Mouse (Mus musculus) left cerebral cortex, postnatal 25 days (tissue): ENCODE measurements around the gene Abi3bp. TPM values are rescaled to one million over a fixed set of nuclear protein-coding genes. Genes with fewer than 3 reads are reported as not detected.

Source experiments
- DNase-seq, 2 experiments: peaks; one replicate each; pipeline ENCODE4 v3.0.0; 2022; ENCODE audit warnings: low spot score in 2 of 2, mixed read lengths in 1 of 2
- intact Hi-C: fragments of 180-260 bp; cut with DNase I; formaldehyde crosslinking; loops from one replicate; pipeline ENCODE4 v1.15.1; 2025
- total RNA-seq, 2 experiments: library from RNA; stranded (reverse); gene quantifications; 2 replicates each; pipeline ENCODE4 v1.2.3; 2021

Gene Abi3bp
- 10 to 100 TPM; 14.5 to 15.3 TPM for total RNA-seq

GRCm38 (mm10) chr16:56477677-56478574 lies at the start of gene Abi3bp:
Gene Abi3bp (plus strand): TSS chr16:56477878.
- intact Hi-C loops, result loop anchor here (5.0 kb wide), 1 partner anchor 76 kb away; no protein-coding TSS in a partner anchor
- peak; percentile 31 to 78 for DNase-seq

- intact Hi-C loops, result no loop called here
- no peak for DNase-seq
Observed at GRCm38 (mm10) chr16:56435293-56436185, 42.1 kb upstream of the Abi3bp start.

- no peak for DNase-seq
- intact Hi-C loops, result no loop called here
Observed at GRCm38 (mm10) chr16:56440243-56440642, 37.4 kb upstream of the Abi3bp start.

GRCm38 (mm10) chr16:56441113-56441512 lies 36.6 kb upstream of the Abi3bp start:
- intact Hi-C loops, result no loop called here
- DNase-seq, result no peak

GRCm38 (mm10) chr16:56441658-56442344 lies 35.9 kb upstream of the Abi3bp start:
- intact Hi-C loops, result no loop called here

GRCm38 (mm10) chr16:56451482-56451881 lies 26.2 kb upstream of the Abi3bp start:
- intact Hi-C loops, result no loop called here
- DNase-seq, result no peak

More at GRCm38 (mm10) chr16:56441658-56442344, 35.9 kb upstream of the Abi3bp start:
- no peak for DNase-seq

- no peak for DNase-seq
- intact Hi-C loops, result no loop called here
Observed at GRCm38 (mm10) chr16:56451923-56452322, 25.8 kb upstream of the Abi3bp start.

- intact Hi-C loops, result no loop called here
- peak in 1 of 2 experiments; percentile 44 for DNase-seq
Observed at GRCm38 (mm10) chr16:56458052-56458754, 19.5 kb upstream of the Abi3bp start.

- intact Hi-C loops, result no loop called here
- no peak for DNase-seq
Observed at GRCm38 (mm10) chr16:56473160-56473559, 4.5 kb upstream of the Abi3bp start.

GRCm38 (mm10) chr16:56475676-56476075 lies 2.0 kb upstream of the Abi3bp start:
- intact Hi-C loops, result loop anchor here (5.0 kb wide), 1 partner anchor 73 kb away; no protein-coding TSS in a partner anchor

GRCm38 (mm10) chr16:56478575-56479191 lies 1.0 kb downstream of the Abi3bp start:
- intact Hi-C loops, result loop anchor here (5.0 kb wide), 1 partner anchor 76 kb away; no protein-coding TSS in a partner anchor
- peak in 1 of 2 experiments; percentile 20 for DNase-seq

More at GRCm38 (mm10) chr16:56475676-56476075, 2.0 kb upstream of the Abi3bp start:
- DNase-seq, result no peak

- intact Hi-C loops, result no loop called here
- DNase-seq, result no peak
Observed at GRCm38 (mm10) chr16:56483466-56483865, 5.8 kb downstream of the Abi3bp start.

GRCm38 (mm10) chr16:56486461-56486860 lies 8.8 kb downstream of the Abi3bp start:
- intact Hi-C loops, result no loop called here
- DNase-seq, result peak in 1 of 2 experiments; percentile 6

- intact Hi-C loops, result no loop called here
- DNase-seq, result no peak
Observed at GRCm38 (mm10) chr16:56490861-56491260, 13.2 kb downstream of the Abi3bp start.

GRCm38 (mm10) chr16:56495266-56495665 lies 17.6 kb downstream of the Abi3bp start:
- DNase-seq, result no peak
- intact Hi-C loops, result no loop called here

- intact Hi-C loops, result no loop called here
- no peak for DNase-seq
Observed at GRCm38 (mm10) chr16:56496743-56497142, 19.1 kb downstream of the Abi3bp start.

- intact Hi-C loops, result no loop called here
- no peak for DNase-seq
Observed at GRCm38 (mm10) chr16:56498680-56499079, 21.0 kb downstream of the Abi3bp start.

GRCm38 (mm10) chr16:56500441-56500840 lies 22.8 kb downstream of the Abi3bp start:
- no peak for DNase-seq
- intact Hi-C loops, result no loop called here
